Mouse (Mus musculus) thymus, postnatal 36 days (tissue): ENCODE data around the gene Esr2.
A peak's percentile ranks its signal among the peaks of the same experiment; 100 is the strongest.
"Not testable (repeated sequence)": the region's sequence is repeated elsewhere in the genome, so short reads cannot be mapped to it uniquely, and the experiment has no call there.

ENCODE experiments used
- DNase-seq, 2 experiments: peaks; one replicate each; pipeline ENCODE4 v3.0.0; 2022; ENCODE audit warnings: mixed read lengths in 2 of 2

The Esr2 gene

GRCm38 (mm10) chr12:76177000-76177863 lies at the start of gene Esr2:
Esr2 (minus strand) TSS chr12:76177259.
- DNase-seq = peak; percentile 15 to 19

GRCm38 (mm10) chr12:76222104-76222503 lies 45.0 kb upstream of the Esr2 start:
- DNase-seq = not testable (repeated sequence)

- DNase-seq = no peak
Measured at GRCm38 (mm10) chr12:76216716-76217115, 39.7 kb upstream of the Esr2 start.

- DNase-seq = no peak
Measured at GRCm38 (mm10) chr12:76215121-76215520, 38.1 kb upstream of the Esr2 start.

- no peak for DNase-seq
Measured at GRCm38 (mm10) chr12:76209429-76209974, 32.4 kb upstream of the Esr2 start.

GRCm38 (mm10) chr12:76200326-76200725 lies 23.3 kb upstream of the Esr2 start:
- DNase-seq = no peak

- peak in 1 of 2 experiments; percentile 8 for DNase-seq
Measured at GRCm38 (mm10) chr12:76197071-76197470, 20.0 kb upstream of the Esr2 start.

GRCm38 (mm10) chr12:76196709-76197054 lies 19.6 kb upstream of the Esr2 start:
- peak; percentile 47 to 68 for DNase-seq

GRCm38 (mm10) chr12:76195912-76196708 lies 19.1 kb upstream of the Esr2 start:
- peak; percentile 74 to 78 for DNase-seq

GRCm38 (mm10) chr12:76194526-76194925 lies 17.5 kb upstream of the Esr2 start:
- DNase-seq = no peak

GRCm38 (mm10) chr12:76190940-76191339 lies 13.9 kb upstream of the Esr2 start:
- peak; percentile 7 to 22 for DNase-seq

- peak in 1 of 2 experiments; percentile 14 for DNase-seq
Measured at GRCm38 (mm10) chr12:76187849-76188248, 10.8 kb upstream of the Esr2 start.

GRCm38 (mm10) chr12:76186473-76186872 lies 9.4 kb upstream of the Esr2 start:
- no peak for DNase-seq

- DNase-seq = no peak
Measured at GRCm38 (mm10) chr12:76185167-76185816, 8.2 kb upstream of the Esr2 start.

- DNase-seq = no peak
Measured at GRCm38 (mm10) chr12:76184271-76184670, 7.2 kb upstream of the Esr2 start.

- no peak for DNase-seq
Measured at GRCm38 (mm10) chr12:76182831-76183230, 5.8 kb upstream of the Esr2 start.

GRCm38 (mm10) chr12:76181471-76181870 lies 4.4 kb upstream of the Esr2 start:
- DNase-seq = no peak

GRCm38 (mm10) chr12:76180442-76180841 lies 3.4 kb upstream of the Esr2 start:
- no peak for DNase-seq

GRCm38 (mm10) chr12:76179527-76179926 lies 2.5 kb upstream of the Esr2 start:
- DNase-seq = no peak

GRCm38 (mm10) chr12:76179051-76179450 lies 2.0 kb upstream of the Esr2 start:
- no peak for DNase-seq

GRCm38 (mm10) chr12:76177864-76178518 lies 932 bp upstream of the Esr2 start:
- DNase-seq = peak; percentile 48 to 60

GRCm38 (mm10) chr12:76165641-76166040 lies 11.4 kb downstream of the Esr2 start:
- DNase-seq = no peak
